Mouse (Mus musculus) cerebellum, postnatal 25 days (tissue): Measurements from ENCODE around the gene Gm17018.

Source experiments
- DNase-seq, 2 experiments: peaks; one replicate each; pipeline ENCODE4 v3.0.0; 2021; ENCODE audit warnings: mixed read lengths in 2 of 2

The Gm17018 gene

DNA sequence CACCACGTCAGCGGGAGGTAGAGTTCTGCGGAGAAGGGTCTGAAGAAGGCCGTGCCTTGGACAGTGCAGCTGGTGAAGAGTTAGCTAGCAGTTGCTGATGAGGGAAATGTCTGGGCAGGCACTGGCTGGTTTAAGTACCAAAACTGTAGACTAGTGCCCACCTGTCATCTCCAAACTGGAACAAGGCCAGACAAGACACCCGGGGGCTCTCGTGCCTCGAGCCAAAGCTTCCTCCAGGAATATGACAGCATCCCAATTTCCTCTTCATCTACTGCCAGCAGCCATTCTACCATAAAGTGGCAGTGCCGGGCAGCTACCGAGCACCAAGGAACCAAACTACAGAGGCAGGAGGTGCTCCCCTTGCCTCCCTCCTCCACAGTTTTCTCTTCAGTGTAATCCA lies 32.5 kb downstream of the Gm17018 start:
- peak; percentile 49 to 58 for DNase-seq

DNA sequence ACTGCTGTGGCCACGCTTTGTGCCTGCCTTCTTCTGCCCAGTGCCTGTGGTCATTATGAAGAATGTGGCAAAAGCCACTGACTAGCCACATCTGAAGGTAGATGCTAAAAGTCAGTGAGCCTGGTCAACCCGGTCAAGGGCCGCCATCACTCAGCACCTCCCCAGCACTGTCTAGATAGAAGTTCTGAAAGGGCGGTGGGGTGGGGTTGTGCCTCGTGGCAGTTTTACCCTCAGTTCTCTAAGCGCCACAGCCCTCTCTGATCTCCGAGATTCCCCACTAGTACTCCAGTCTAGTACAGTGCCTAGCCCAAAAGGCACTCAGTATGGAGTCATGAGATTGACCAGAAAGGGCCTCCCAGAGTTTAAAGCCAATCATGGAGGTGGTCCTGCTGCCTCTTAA lies 33.7 kb downstream of the Gm17018 start:
- DNase-seq, result no peak

DNA sequence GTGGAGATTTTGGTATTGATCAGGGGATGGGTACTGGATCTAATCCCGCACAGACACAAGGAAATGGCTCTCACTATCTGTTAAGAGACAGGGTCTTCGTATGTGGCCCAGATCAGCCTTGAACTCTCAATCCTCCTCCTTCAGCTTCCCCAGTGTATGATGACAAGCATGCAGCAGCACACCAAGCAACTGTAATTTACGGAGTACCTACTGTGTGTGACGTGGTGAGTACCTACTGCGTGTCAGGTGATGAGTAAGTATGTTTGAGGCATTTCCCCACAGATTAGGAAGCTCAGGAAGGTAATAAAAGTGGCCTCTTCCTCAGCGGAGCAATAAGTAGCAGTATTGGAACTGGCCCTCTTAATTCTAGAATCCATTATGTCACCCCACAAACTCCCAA lies 35.1 kb downstream of the Gm17018 start:
- DNase-seq, result no peak

DNA sequence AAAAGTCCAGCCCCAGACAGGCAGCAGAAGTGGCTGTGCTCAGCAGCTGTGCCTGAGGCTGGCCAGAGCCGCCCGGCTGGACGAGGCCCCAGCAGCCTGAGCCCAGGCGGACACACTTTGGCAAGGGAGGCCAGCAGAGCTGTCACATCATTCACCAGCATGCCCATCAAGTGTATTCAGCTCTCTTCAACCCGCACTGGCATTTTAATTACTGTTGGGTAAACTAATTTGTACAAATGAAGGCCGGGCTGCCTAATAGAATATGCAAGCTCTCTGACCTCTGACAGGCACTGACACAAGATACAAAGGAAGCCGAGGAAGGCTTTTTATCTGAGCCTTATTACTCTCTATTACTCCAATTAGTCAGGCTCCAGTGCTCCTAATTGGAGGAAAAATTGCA lies 35.6 kb downstream of the Gm17018 start:
- DNase-seq, result peak in 1 of 2 experiments; percentile 25

DNA sequence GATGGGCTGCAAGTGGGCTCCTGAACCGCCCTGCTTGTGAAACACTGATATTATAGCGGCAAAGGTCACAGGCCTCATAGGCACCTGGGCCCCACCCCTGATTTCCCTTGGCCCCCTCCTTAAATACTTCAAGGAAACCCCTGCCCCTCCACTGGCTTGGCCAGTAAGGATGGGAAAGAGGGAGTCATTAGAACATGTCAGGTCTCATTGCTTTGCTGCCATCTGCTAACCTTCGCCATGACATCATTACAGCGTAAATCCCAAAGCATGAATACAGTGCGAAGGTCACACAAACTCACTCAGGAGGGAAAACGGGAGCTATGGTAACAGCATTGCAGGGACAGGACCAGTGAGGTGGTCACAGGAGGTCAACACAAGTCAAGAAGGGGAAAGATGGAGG lies 36.0 kb downstream of the Gm17018 start:
- DNase-seq, result no peak

DNA sequence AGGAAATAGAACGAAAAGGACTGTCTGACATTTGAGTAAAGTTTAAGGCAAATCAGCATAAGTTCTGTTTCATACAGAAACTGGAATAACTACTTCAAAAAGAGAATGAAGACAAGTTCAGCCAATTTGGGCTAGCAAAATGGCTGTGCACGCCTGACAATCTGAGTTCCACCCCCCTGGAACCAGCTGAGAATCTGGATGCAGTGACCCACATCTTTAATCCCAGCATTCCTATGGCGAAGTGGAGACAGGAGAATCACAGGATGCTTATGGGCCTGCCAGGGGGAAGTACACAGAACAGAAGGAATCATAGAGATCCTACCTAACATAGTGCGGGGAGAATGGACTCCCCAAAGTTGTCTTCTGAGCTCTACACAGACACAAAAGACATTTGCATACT lies 36.7 kb downstream of the Gm17018 start:
- DNase-seq, result no peak

DNA sequence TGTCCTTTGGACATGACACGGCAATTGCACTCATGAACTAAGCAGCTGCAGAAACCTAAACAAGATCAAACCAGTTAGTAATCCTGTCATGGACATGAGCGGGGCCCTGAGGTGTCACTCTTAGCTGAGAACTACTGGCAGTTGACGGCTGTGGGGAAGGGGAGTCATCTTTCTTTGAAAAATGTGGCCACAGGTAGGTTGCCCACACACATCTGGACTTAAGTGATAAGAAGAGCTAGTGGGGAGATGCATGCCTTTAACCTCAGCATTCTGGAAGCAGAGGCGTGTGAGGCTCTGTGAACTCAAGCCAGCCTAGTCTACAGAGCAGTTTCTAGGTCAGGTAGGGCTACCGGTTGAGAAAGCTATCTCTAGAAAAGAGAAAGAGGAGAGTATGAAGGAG lies 42.2 kb downstream of the Gm17018 start:
- DNase-seq, result no peak

DNA sequence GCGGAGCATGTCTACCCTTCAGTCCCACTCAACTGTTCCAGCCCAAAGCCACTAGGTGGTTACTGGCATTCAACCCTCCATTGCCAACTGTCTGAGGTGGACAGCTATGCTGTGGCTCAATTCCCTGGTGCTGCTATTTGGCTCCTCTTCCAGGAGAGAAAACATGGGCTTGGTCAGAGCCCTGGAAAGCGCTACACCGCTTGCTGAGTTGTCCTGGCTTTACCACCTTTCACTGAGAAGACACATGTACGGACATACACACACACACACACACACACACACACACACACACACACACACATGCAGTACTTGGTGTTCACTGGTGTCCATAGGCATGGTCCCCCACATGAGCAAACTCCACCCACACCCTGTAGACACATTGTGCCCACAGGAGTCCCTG lies 46.3 kb downstream of the Gm17018 start:
- DNase-seq, result peak; percentile 62 to 64

DNA sequence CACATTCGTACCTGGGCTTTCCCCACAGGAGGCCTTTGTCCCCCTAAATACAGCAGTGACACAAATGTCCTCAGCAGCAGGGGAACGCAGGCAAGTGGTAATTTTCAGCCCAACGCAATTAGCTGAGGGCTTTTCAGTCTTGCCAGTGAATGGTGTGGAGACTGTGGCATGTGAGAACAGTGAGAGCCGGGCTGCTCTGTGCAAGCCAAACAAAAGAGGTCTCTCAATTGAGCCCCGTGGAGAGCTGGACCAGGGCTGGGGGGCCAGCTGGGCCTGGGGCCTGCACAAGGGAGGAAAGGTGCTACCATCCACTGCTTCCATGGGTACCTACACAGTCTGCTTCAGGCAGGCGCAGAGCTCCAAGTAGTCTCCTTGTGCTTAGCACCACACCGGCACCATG lies 47.1 kb downstream of the Gm17018 start:
- peak in 1 of 2 experiments; percentile 22 for DNase-seq

DNA sequence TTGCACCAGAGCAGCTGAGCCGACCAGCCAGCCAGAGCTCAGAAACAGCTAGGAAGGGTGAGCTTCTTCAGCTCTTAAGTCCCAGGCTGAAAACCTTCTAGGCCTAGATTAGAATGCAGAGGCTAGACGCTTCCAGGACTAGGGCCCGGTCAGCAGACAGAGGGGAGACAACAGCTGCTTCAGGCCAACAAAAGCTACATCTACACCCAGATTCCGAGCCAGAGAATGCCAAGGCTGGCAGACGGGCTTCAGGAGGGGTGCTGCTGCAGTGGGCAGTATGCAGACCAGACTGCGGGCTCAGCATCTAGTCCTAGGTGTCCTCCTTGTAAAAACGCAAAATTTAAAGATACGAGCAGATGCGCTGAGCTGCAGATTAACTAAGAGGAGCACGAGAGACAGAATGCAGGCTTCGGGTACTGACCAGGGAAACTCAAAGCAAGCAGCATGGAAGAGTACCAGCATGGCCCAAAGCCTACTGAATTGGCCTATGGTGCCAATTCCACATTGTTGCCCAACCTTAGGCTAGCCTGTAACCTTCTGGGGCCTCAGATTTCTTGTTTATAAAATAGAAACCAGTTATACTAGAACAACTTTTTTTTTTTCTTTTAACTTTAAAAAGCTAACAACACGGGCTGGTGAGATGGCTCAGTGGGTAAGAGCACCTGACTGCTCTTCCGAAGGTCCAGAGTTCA lies 48.4 kb downstream of the Gm17018 start:
- DNase-seq, result no peak

DNA sequence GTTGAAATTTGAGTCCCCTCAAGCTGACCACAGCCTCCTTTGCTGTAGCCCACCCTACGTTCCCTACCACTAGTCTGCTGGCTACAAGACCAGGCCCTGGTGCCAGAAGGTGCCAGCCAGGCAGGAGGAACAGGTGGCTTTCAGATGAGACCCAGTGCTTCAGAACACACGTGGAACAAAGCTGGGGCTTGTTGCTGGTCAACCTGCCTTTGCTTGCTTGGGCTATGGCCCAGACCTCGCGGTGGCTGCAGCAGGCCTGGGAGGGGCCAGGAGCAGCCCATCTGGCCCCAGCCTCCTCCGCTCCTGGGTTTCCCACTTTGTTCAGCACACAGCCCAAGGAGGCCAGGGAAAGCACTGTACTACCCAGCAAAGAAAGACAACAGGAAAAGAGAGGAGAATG lies 50.4 kb downstream of the Gm17018 start:
- DNase-seq, result peak; percentile 57 to 72

DNA sequence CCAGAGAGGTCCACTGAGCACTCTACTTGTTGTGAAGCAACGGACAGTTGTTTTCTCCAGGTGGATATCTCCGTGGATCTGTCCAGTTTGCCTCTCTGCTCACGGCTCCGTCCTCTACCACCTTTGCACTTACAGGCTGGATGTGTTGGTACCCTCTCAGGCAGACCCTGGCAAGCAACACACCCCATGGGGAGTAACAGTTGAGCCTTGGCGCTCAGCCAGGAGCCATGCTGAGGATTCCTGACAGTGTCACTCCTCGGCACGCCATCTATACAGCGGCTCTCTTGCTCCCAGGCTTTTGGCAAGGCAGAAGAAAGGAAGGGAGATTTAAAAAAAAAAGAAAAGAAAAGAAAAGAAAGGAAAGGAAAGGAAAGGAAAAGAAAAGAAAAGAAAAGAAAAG lies 54.0 kb downstream of the Gm17018 start:
- peak; percentile 42 to 61 for DNase-seq

DNA sequence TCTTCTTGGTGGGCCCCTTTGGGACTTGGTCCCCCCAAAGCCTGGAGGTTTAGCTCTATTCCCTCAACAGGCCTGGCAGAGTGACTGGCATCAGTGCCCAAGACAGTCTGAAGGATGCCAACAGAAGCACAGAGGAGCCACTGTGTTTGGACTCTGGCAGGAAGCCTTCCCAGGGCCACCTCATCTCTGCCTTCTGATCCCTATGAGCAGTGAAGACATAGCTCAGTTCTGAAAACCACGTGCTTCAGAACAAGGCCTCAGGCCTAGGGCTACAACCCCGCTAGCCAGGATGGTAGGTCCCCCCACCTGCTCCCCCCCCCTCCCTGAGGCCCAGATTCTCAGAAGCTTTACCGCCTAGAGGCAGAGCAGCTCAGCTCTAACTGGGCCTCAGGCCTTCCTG lies 54.5 kb downstream of the Gm17018 start:
- DNase-seq, result peak; percentile 33 to 49

DNA sequence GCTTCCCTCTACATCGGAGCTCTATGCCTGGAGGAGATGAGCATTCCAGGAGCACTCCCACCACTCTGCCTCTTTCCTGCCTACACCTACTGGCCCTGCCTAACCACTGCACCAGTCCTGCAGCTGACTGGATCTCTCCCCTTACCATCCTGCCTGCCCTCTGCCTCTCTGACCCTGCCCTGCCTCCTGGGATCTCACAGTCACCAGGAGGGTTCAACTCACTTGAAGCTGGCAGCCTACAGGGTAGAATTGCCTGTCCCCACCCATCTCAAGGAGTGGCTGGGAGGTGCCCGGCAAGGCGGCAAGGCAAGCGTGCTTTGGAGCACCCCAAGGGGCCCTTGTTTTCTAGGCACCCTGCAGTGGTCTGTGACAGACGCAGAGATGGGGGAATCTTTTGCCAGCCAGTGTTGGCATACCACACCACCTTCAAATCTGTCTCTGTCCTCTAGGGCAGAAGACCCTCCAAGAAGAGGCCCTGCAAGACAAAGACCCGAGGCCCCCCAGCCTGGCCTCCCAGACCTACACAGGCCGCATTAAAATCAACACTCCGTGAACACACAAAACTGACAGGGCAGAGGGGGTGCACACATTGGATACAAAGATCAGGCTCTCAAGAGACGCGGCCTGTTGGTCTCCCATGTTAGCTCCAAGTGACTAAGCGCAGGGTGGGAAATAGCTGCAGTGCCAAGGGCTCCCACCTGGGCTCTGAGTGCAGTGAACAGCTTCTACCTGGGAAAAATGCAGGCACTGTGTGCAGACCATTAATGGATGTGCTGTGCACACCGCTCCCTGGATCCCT lies 55.2 kb downstream of the Gm17018 start:
- no peak for DNase-seq

DNA sequence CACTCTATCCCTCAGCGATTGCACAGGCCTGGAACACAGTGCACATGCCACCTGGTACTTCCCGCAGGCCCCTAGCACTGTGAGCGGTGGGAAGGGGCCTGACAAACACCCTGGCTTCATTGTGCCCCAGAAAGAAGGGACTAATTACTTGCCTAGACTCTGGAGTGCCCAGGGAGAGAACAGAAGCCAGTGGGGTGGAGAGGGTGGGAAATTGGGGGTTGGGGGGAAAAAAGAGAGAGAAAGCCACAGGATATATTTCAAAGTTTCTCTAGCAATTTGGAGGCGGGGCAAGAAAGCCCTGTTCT lies 55.8 kb downstream of the Gm17018 start:
- DNase-seq, result no peak

DNA sequence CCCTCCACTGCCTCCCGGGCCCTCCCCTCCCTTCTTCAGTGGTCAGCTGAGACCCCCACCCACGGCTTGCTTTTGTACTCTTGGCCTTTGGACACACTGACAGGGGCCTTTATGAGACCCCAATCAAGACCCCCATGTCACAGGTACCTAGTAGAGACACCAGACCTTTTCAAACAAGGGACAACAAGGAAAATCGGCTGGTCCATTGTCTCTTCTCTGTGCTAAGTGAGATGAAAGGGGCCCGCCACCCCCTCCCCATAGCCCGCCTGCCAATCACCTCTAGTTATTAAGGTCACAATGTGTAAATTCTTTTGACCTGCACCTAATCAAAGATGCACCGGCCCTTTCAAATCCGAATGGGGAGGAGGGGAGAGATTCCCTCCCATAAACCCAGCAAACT lies 56.3 kb downstream of the Gm17018 start:
- DNase-seq, result no peak

DNA sequence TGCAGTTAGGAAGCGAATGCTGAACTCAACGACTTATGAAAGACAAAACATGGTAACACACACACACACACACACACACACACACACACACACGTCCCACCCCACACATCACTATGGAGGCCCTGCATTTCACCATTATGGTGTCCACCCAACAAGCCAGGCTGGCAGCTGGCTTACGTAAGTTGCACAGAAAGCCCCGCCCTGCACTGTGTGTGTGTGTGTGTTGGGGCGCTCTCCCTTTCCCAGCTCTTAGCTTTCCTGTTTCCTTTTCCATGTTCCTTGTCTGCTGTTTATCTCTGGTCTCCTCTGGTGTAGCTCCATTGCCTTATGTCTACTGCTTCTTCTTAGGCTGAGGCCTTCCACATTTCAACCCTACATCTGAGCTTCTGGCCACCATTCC lies 57.8 kb downstream of the Gm17018 start:
- no peak for DNase-seq

DNA sequence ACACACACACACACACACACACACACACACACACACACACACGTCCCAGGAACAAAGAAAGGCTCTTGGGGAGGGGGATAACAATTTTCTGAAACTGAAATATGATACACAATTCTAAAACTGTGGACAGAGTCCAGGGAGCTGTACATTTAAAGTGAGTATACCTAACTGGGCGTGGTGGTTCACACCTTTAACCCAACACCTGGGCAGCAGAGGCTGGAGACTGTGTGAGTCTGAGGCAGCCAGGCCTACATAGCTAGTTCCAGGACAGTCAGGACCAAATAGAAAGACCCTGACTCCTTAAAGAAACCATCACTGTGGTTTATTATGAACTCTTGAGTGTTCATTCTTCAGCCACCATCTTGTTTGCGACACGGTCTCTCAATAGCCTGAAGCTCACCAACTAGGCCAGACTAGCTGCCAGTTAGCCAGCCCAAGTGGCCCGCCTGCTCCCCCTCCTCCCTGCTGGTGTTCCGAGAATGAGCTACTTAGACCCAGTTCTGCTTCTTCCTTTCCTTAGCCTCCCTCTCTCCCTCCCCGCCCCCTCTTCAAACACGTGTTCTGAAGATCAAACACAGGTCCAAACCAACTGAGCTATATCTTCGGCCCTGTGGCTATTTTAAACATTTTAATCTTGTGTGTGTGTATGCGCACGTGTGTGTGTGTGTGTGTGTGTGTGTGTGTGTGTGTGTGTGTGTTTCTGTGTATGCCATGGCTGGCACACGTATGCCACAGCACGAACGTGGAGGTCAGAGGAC lies 59.5 kb downstream of the Gm17018 start:
- DNase-seq, result no peak

DNA sequence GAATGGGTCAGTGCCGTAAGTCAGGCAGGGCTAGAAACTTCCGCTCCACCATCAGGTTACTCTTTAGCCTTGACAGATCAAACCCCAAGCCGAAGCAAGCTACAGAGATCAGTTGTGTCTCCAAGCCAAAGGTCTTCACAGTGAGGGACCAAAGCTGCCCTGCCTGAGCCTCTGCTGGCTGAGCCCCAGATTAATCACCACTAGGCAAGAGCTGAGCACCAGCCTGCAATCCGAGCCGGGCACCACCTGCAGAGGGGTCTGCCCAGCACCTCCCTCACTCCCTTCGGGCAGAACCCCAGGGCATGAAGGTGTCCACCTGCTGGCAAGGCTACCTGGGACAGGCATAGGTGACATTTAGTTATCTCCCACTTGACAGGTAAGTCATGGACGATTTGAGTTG lies 60.6 kb downstream of the Gm17018 start:
- DNase-seq, result peak in 1 of 2 experiments; percentile 45

DNA sequence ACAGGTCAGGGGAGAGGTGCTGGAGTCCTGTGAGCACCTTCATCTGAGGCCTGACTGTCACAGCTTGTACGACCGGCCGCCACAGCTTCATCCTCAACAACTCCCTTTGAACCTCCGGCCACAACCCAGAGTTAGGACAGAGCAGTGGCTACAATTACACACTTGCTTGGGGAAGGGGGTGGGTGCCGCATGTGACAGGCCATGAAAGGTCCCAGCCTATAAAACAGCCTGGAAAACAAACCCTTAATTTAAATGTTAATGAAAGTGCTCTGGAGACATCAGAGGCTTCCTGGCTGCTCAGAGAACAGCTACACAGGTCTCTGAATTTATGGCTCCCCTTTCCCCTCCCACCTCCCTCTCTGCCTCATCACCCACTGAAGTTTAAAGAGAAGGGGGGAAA lies 61.7 kb downstream of the Gm17018 start:
- no peak for DNase-seq

DNA sequence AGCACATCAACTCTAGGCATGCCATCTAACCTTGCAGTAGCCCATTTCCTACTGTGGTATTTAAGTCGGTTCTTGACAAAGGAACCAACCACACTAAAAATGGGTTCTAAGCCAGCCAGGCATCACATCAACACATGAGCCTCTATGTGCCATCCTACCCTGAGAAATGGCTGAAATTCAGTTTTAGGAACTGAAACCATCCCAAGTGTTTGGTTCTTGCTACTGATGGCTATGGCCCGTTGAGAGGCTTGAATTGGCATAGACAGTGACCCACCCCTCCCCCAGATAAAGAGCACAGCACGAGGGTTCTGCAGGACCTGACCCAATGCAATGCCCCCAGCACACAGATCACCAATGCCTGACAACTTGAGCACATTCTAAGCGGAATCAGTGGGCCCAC lies 63.3 kb downstream of the Gm17018 start:
- no peak for DNase-seq

DNA sequence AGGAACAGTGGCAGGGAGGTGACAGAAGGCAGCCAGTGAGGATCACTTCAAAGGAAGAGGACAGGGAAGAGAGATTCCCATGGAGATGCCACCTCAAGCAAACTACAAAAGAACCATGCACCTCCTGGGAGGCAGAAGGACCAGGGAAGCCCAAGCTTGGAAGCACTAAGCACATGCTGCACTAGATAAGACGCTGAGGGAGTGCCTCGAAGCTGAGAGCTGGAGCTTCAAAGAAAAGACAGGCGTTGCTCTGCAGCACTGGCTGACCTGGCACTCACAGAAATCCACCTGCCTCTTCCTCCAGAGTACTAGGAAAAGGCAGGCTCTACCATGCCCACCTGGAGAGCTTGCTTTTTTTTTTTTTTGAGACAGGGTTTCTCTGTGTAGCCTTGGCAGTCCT lies 66.6 kb downstream of the Gm17018 start:
- DNase-seq, result no peak

DNA sequence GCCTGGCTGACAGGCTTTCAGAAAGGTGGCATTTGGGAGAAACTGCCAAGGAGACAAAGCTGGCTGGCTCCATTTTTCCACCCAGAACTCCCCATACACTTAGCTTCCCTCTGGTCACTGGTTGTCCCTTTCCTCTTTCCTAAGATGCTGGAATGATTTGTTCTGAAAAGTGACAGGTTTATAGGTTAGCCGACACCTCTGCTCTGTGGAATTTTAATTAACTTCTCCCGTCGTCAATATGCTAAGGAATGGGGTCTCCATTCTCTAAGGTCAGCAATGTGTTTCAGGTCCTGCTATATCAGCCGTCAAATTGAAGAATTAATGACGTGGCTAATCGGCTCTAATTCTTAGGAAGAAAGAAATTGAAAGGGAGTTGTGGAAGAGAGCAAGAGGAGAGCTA lies 68.2 kb downstream of the Gm17018 start:
- no peak for DNase-seq

DNA sequence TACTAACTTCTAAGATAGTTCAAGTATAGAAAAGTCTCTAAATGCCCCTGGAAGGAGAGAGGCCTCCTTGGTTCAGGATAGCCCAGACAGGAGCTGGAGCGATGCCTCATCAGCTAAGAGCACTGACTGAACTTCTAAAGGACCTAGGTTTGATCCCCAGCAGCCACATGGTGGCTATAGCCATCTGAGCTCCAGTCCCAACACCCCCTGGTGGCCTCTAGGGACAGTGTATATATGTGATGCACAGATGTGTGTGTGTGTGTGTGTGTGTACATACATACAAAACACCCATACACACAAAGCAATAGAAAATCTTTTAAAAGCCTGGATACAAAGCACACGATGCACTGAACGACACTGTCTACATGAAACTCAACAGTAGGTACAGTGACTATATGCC lies 68.8 kb downstream of the Gm17018 start:
- DNase-seq, result peak in 1 of 2 experiments; percentile 19
